Mouse (Mus musculus) heart, adult 2 months (tissue): ENCODE data around the gene Il1f10. TPM values are rescaled to one million over a fixed set of nuclear protein-coding genes. Genes with fewer than 3 reads are reported as not detected.

ENCODE experiments used
- DNase-seq, 2 experiments: peaks; one replicate each; pipeline ENCODE4 v3.0.0; 2021
- H3K27ac ChIP-seq: fragments of 200-600 bp; 2 replicates; pipeline ENCODE4 v1.8.1; 2022
- H3K27me3 ChIP-seq: fragments of 200-500 bp; 2 replicates; pipeline ENCODE4 v1.6.1; 2012; ENCODE audit warnings: mild to moderate bottlenecking, low read length, inconsistent platforms, mixed read lengths; ENCODE audit not compliant: control insufficient read depth, insufficient read depth
- H3K36me3 ChIP-seq: fragments of 200-500 bp; 2 replicates; pipeline ENCODE4 v1.6.1; 2012; ENCODE audit warnings: low read length, inconsistent platforms; ENCODE audit not compliant: control insufficient read depth, insufficient read depth
- H3K4me1 ChIP-seq: fragments of 200-500 bp; 2 replicates; pipeline ENCODE4 v1.6.1; 2011; ENCODE audit warnings: low read length; ENCODE audit not compliant: control insufficient read depth, insufficient read depth
- H3K4me3 ChIP-seq: fragments of 200-600 bp; 2 replicates; pipeline ENCODE4 v1.8.1; 2022
- H3K79me2 ChIP-seq: fragments of 200-500 bp; replicated peaks from 2 replicates; pipeline ENCODE4 v1.6.1; 2012; ENCODE audit warnings: mild to moderate bottlenecking, inconsistent platforms, low read length, moderate library complexity, mixed read lengths; ENCODE audit not compliant: control insufficient read depth, insufficient read depth
- H3K9ac ChIP-seq: fragments of 200-500 bp; 2 replicates; pipeline ENCODE4 v1.6.1; 2012; ENCODE audit warnings: low read depth, mild to moderate bottlenecking, control low read depth, inconsistent platforms, low read length, mixed read lengths
- CTCF ChIP-seq: fragments of 200-600 bp; IDR thresholded peaks from 2 replicates; pipeline ENCODE4 v1.8.1; 2022; ENCODE audit warnings: antibody characterized with exemption, mild to moderate bottlenecking, moderate library complexity
- EP300 ChIP-seq: fragments of 200-500 bp; IDR thresholded peaks from 2 replicates; pipeline ENCODE4 v1.6.1; 2011; ENCODE audit warnings: low read depth, low read length, control low read depth; ENCODE audit not compliant: insufficient read depth
- POLR2A ChIP-seq: fragments of 200-500 bp; IDR thresholded peaks from 2 replicates; pipeline ENCODE4 v1.6.1; 2011; ENCODE audit warnings: mild to moderate bottlenecking, low read depth, low read length, control low read depth; ENCODE audit not compliant: insufficient read depth
- WGBS: fragments of 180-500 bp; shearing (Covaris S2); methylation state at CpG from one replicate; pipeline ENCODE4 v1.1.7; 2018; 5-methylcytosine and 5-hydroxymethylcytosine counted together
- intact Hi-C: fragments of 180-260 bp; cut with DNase I; formaldehyde crosslinking; loops from one replicate; pipeline ENCODE4 v1.15.1; 2025
- polyA plus RNA-seq: library from polyadenylated mRNA; depleted of rRNA; stranded (reverse); fragments of >200 nt; gene quantifications from 2 replicates; pipeline ENCODE4 v1.2.3, GENCODE M21; 2012; rRNA removed
- total RNA-seq, 2 experiments: library from RNA; stranded (reverse); gene quantifications; 2 replicates each; pipeline ENCODE4 v1.2.3; 2021

The Il1f10 gene
- total and polyA plus RNA-seq, 3 experiments = not detected

GRCm38 (mm10) chr2:24341395-24341885, 50.4 kb downstream of the Il1f10 start:
- Histone ChIP-seq H3K79me2 (no peaks in the 10 kb centered on the region), H3K27ac (no peak overlapping the region), H3K36me3 (no peaks in the 10 kb centered on the region), H3K9ac (no peak overlapping the region), H3K4me1 (no peaks in the 10 kb centered on the region), H3K4me3 (no peak overlapping the region), H3K27me3 (no peaks in the 10 kb centered on the region)
- TF ChIP-seq CTCF (no peak), EP300 (no peak), POLR2A (no peak)
- intact Hi-C loops = no loop called here
- DNase-seq = no peak
- 44% methylated on average over 3 of the region's 3 CpGs for WGBS

Other genes starting within 250 kb of the Il1f10 start
- gene Hnmt, start 241.8 kb upstream of the Il1f10 start, total RNA-seq = 10 to 100 TPM; 13.3 to 13.5 TPM
- gene Hnmt, start 241.8 kb upstream of the Il1f10 start, polyA plus RNA-seq = 1.9 and 4.1 TPM in 2 replicates
- not detected for gene Tbpl2, start 194.6 kb upstream of the Il1f10 start, total RNA-seq
- not detected in 2 replicates for gene Tbpl2, start 194.6 kb upstream of the Il1f10 start, polyA plus RNA-seq
- gene Il1f8, start 138.0 kb upstream of the Il1f10 start, total RNA-seq = not detected
- not detected in 2 replicates for gene Il1f8, start 138.0 kb upstream of the Il1f10 start, polyA plus RNA-seq
- gene Il1f9, start 104.7 kb upstream of the Il1f10 start, total RNA-seq = under 1 TPM in 1 of 2 experiments, not detected in 1; 0.16 TPM
- gene Il1f9, start 104.7 kb upstream of the Il1f10 start, polyA plus RNA-seq = 0.08 and 0.12 TPM in 2 replicates
- not detected for gene Il1f6, start 75.8 kb upstream of the Il1f10 start, total RNA-seq
- not detected in 2 replicates for gene Il1f6, start 75.8 kb upstream of the Il1f10 start, polyA plus RNA-seq
- not detected for gene Il1f5, start 14.2 kb upstream of the Il1f10 start, total RNA-seq
- not detected in 2 replicates for gene Il1f5, start 14.2 kb upstream of the Il1f10 start, polyA plus RNA-seq
- under 1 TPM; 0.09 to 0.37 TPM for gene Il1rn, start 45.7 kb downstream of the Il1f10 start, total RNA-seq
- gene Il1rn, start 45.7 kb downstream of the Il1f10 start, polyA plus RNA-seq = 0.12 and 0.23 TPM in 2 replicates
- gene Psd4, start 76.4 kb downstream of the Il1f10 start, total RNA-seq = 1 to 10 TPM; 1.3 to 1.5 TPM
- gene Psd4, start 76.4 kb downstream of the Il1f10 start, polyA plus RNA-seq = 0.85 and 1.4 TPM in 2 replicates
- gene Pax8, start 184.4 kb downstream of the Il1f10 start, total RNA-seq = not detected
- gene Pax8, start 184.4 kb downstream of the Il1f10 start, polyA plus RNA-seq = not detected in 2 replicates